Mouse (Mus musculus) cortical plate, adult 2 months (tissue): ENCODE results near the gene Zmynd19.

Experiments
- CTCF ChIP-seq: fragments of 200-500 bp; IDR thresholded peaks from 2 replicates; pipeline ENCODE4 v1.5.1; 2011; ENCODE audit warnings: mild to moderate bottlenecking, control low read depth, low read length; ENCODE audit not compliant: insufficient read depth; ENCODE audit errors: extremely low read depth
- POLR2A ChIP-seq: fragments of 200-500 bp; IDR thresholded peaks from 2 replicates; pipeline ENCODE4 v1.6.1; 2011; ENCODE audit warnings: mild to moderate bottlenecking, low read length, control low read depth; ENCODE audit not compliant: insufficient read depth; ENCODE audit errors: extremely low read depth

- no peak for TF ChIP-seq POLR2A
- no peak for TF ChIP-seq CTCF
Measured at GRCm38 (mm10) chr2:24926965-24927358, 22.6 kb upstream of the Zmynd19 start.
